Mouse (Mus musculus) G1E (cell line): ENCODE measurements around the gene Cntn4.

Experiments used
- CTCF ChIP-seq: IDR thresholded peaks from 2 replicates; pipeline ENCODE4 v1.5.1; 2012; ENCODE audit warnings: low read depth, low read length, inconsistent platforms, mixed read lengths
- GATA1 ChIP-seq: IDR thresholded peaks from 2 replicates; pipeline ENCODE4 v1.6.1; 2012; ENCODE audit warnings: borderline replicate concordance, low read length, inconsistent platforms, mixed read lengths
- GATA2 ChIP-seq: IDR thresholded peaks from 2 replicates; pipeline ENCODE4 v1.6.1; 2012; ENCODE audit warnings: low read depth, low read length, inconsistent platforms, borderline replicate concordance
- POLR2AphosphoS5 ChIP-seq: IDR thresholded peaks from 2 replicates; pipeline ENCODE4 v1.6.1; 2012; ENCODE audit warnings: low read depth, low read length, inconsistent platforms; ENCODE audit not compliant: insufficient replicate concordance
- TAL1 ChIP-seq: conservative IDR thresholded peaks from 2 replicates; pipeline ENCODE4 v1.6.1; 2012; ENCODE audit warnings: low read depth, low read length, inconsistent platforms, mixed read lengths

DNA sequence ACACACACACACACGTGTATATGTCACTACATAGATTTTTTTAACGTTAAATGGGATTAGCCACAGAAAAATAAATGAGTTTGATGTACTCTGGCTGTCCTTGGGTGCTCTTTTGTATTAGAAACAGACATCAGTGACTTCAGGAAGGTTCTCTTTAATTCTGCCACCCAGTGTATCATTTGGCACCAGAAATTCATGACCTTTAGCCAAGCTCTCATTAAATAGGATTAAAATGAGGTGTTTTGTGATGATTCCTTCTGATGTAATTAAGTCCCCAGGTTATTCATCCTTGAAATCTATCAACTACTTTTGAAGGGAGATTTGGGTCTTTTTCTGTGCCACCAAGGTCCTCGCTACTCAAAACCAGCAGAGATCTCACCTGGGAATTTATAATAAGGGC is 763.8 kb downstream of the Cntn4 start:
- TF ChIP-seq TAL1 (no peak), CTCF (no peak), GATA1 (no peak), GATA2 (no peak), POLR2AphosphoS5 (no peak)
